Mouse (Mus musculus) cerebellum, adult 2 months (tissue): ENCODE results near the gene Nags. TPM values are rescaled to one million over a fixed set of nuclear protein-coding genes. Genes with fewer than 3 reads are reported as not detected.
"Not testable (repeated sequence)": the region's sequence is repeated elsewhere in the genome, so short reads cannot be mapped to it uniquely, and the experiment has no call there.

Source experiments
- DNase-seq, 2 experiments: peaks; one replicate each; pipeline ENCODE4 v3.0.0; 2021
- H3K27ac ChIP-seq: fragments of 200-500 bp; 2 replicates; pipeline ENCODE4 v1.5.1; 2012; ENCODE audit warnings: low read length, control low read depth, inconsistent platforms; ENCODE audit not compliant: insufficient read depth
- H3K27me3 ChIP-seq: fragments of 200-500 bp; 2 replicates; pipeline ENCODE4 v1.6.1; 2012; ENCODE audit warnings: inconsistent platforms, mild to moderate bottlenecking, low read length, moderate library complexity; ENCODE audit not compliant: control insufficient read depth, insufficient read depth
- H3K4me1 ChIP-seq: fragments of 200-500 bp; 2 replicates; pipeline ENCODE4 v1.6.1; 2011; ENCODE audit warnings: low read length; ENCODE audit not compliant: control insufficient read depth, insufficient read depth
- H3K4me3 ChIP-seq: fragments of 200-500 bp; replicated peaks from 2 replicates; pipeline ENCODE3; 2011; ENCODE audit warnings: mild to moderate bottlenecking, low read depth, low read length, control low read depth; ENCODE audit not compliant: insufficient read depth
- CTCF ChIP-seq: fragments of 200-500 bp; IDR thresholded peaks from 2 replicates; pipeline ENCODE4 v1.5.1; 2011; ENCODE audit warnings: low read depth, mild to moderate bottlenecking, control low read depth, low read length, moderate library complexity, borderline replicate concordance; ENCODE audit not compliant: insufficient read depth
- POLR2A ChIP-seq: fragments of 200-500 bp; IDR thresholded peaks from 2 replicates; pipeline ENCODE4 v1.6.1; 2011; ENCODE audit warnings: low read length, control low read depth, borderline replicate concordance; ENCODE audit not compliant: insufficient read depth
- WGBS: fragments of 180-500 bp; shearing (Covaris S2); methylation state at CpG from one replicate; pipeline ENCODE4 v1.1.7; 2018; 5-methylcytosine and 5-hydroxymethylcytosine counted together
- polyA plus RNA-seq: library from polyadenylated mRNA; depleted of rRNA; stranded (reverse); fragments of >200 nt; gene quantifications from 2 replicates; pipeline ENCODE4 v1.2.3, GENCODE M21; 2012

The Nags gene
- polyA plus RNA-seq, 1 experiment = not detected

GRCm38 (mm10) chr11:102146005-102146404, 692 bp downstream of the Nags start:
- Histone ChIP-seq H3K4me3 (no peak overlapping the region), H3K4me1 (no peaks in the 10 kb centered on the region), H3K27me3 (peaks cover 3% of the 10 kb centered on the region; the same call in 1 of the 2 replicates), H3K27ac (no peak overlapping the region)
- no peak for DNase-seq
- no peak for TF ChIP-seq POLR2A
- TF ChIP-seq CTCF = no peak
- 11% methylated on average over 16 of the region's 16 CpGs for WGBS

- Histone ChIP-seq H3K4me1 (no peaks in the 10 kb centered on the region), H3K27ac (no peak overlapping the region), H3K27me3 (peaks cover 3% of the 10 kb centered on the region; the same call in 1 of the 2 replicates), H3K4me3 (no peak overlapping the region)
- 6% methylated on average over 17 of the region's 17 CpGs for WGBS
- DNase-seq = no peak
- TF ChIP-seq CTCF (no peak), POLR2A (no peak)
These were observed 1.2 kb downstream of the Nags start for GRCm38 (mm10) chr11:102146531-102146930.

GRCm38 (mm10) chr11:102147213-102147989, 2.1 kb downstream of the Nags start:
- TF ChIP-seq POLR2A (no peak), CTCF (no peak)
- WGBS = 15% methylated on average over 34 of the region's 34 CpGs
- no peak overlapping the region for H3K4me3 ChIP-seq

GRCm38 (mm10) chr11:102156039-102156785, 10.9 kb downstream of the Nags start, which contains the start of gene Tmem101:
TSS of gene Tmem101 (minus strand) at chr11:102156404.
- H3K4me1 ChIP-seq = peaks cover 8% of the 10 kb centered on the region; the same call in 1 of the 2 replicates
- peak; percentile 88 to 90 for DNase-seq
- peak within 1 kb of the TSS; percentile 94 for H3K4me3 ChIP-seq
- TF ChIP-seq POLR2A (peak; percentile 70; the same call in 1 of the 2 replicates), CTCF (no peak; the same call in 1 of the 2 replicates)
- peak within 1 kb of the TSS; percentile 52; the same call in 1 of the 2 replicates for H3K27ac ChIP-seq
- WGBS = under 1% methylated on average over 37 of the region's 37 CpGs
- no peaks in the 10 kb centered on the region for H3K27me3 ChIP-seq

More at GRCm38 (mm10) chr11:102147213-102147989, 2.1 kb downstream of the Nags start:
- no peak for DNase-seq
- H3K4me1 ChIP-seq = no peaks in the 10 kb centered on the region
- no peak overlapping the region for H3K27ac ChIP-seq
- peaks cover 3% of the 10 kb centered on the region; the same call in 1 of the 2 replicates for H3K27me3 ChIP-seq

GRCm38 (mm10) chr11:102156786-102157089, 11.4 kb downstream of the Nags start:
- WGBS = 8% methylated on average over 1 of the region's 1 CpGs
- peaks cover 8% of the 10 kb centered on the region; the same call in 1 of the 2 replicates for H3K4me1 ChIP-seq
- no peaks in the 10 kb centered on the region for H3K27me3 ChIP-seq
- H3K4me3 ChIP-seq = no peak overlapping the region
- TF ChIP-seq POLR2A (no peak), CTCF (no peak)
- no peak overlapping the region for H3K27ac ChIP-seq
- no peak for DNase-seq

- WGBS = 92% methylated on average over 2 of the region's 2 CpGs
These were observed 12.7 kb downstream of the Nags start for GRCm38 (mm10) chr11:102158024-102158423.

GRCm38 (mm10) chr11:102159781-102160180, 14.5 kb downstream of the Nags start:
- WGBS = 10% methylated on average over 5 of the region's 5 CpGs
- Histone ChIP-seq H3K27ac (no peak overlapping the region), H3K4me3 (no peak overlapping the region), H3K4me1 (peaks cover 8% of the 10 kb centered on the region; the same call in 1 of the 2 replicates), H3K27me3 (no peaks in the 10 kb centered on the region)
- TF ChIP-seq POLR2A (no peak), CTCF (no peak)
- DNase-seq = peak; percentile 83 to 91

More at GRCm38 (mm10) chr11:102158024-102158423, 12.7 kb downstream of the Nags start:
- not testable (repeated sequence) for H3K4me3 ChIP-seq, H3K27me3 ChIP-seq, DNase-seq, H3K27ac ChIP-seq, H3K4me1 ChIP-seq
